Mouse (Mus musculus): ENCODE measurements around the gene Tas2r119. TPM values are rescaled to one million over a fixed set of nuclear protein-coding genes. Genes with fewer than 3 reads are reported as not detected.
"Not testable (repeated sequence)": the region's sequence is repeated elsewhere in the genome, so short reads cannot be mapped to it uniquely, and the experiment has no call there.

The Tas2r119 gene
- polyA plus RNA-seq, 1 experiment from 2014 or later = not detected

DNA sequence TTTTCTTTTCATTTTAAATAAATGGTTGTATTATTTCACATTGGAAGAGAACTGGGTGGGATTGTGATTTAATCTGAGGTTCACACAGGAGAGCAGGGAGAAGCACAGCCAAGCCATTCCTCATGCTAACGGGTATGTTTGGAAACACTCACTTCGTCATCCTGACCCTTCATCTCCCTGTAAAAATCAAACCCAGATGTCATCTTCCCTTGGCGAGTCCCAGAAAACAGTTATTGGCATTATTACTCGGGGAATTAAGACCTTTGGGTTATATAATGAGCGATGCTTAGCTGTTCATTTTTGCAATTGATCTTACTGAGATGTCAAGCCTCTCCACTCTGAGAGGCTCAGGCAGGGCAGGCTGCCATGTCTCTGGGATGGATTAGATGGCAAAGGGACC, 21.5 kb downstream of the Tas2r119 start:
- no peak overlapping the region for H3K27ac ChIP-seq (ENCODE audit: low read depth, low read length)
- no peaks in the 10 kb centered on the region for H3K9me3 ChIP-seq (ENCODE audit: control insufficient read depth, low read length)
- 82% methylated on average over 5 of the region's 5 CpGs for WGBS
- H3K4me3 ChIP-seq (ENCODE audit: low read depth, low read length) = no peak overlapping the region
- no peak overlapping the region for H3K9ac ChIP-seq (ENCODE audit: low read length)
- DNase-seq (ENCODE audit: low spot score, missing footprints) = no peak
- ATAC-seq (ENCODE audit: low FRiP score) = no peak
- H3K4me1 ChIP-seq (ENCODE audit: control insufficient read depth, insufficient read depth, low read length) = no peaks in the 10 kb centered on the region
- no peaks in the 10 kb centered on the region for H3K36me3 ChIP-seq (ENCODE audit: control insufficient read depth, insufficient read depth, low read length)
- no peaks in the 10 kb centered on the region for H3K27me3 ChIP-seq (ENCODE audit: control insufficient read depth, insufficient read depth, low read length)
- no peak overlapping the region for H3K4me2 ChIP-seq

DNA sequence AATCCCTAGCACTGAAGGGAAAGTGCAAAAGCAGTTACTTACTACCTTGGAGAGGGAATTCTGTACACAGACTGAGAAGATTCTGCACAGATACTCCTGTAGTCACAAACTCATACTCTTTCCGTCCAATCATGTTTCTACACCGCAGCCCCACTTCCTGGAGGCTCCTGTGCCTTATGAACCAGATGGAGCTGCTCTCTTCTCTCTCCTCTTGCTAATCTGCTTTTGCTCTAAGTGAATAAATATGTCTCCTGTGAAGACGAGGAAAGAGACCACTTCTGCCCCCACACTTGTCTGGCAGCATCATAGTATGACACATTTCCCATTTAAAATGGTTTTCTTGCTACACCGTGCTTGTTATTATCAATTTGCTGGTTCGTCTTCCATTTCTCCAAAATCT, 26.2 kb downstream of the Tas2r119 start:
- H3K27ac ChIP-seq (ENCODE audit: low read depth, low read length) = no peak overlapping the region
- DNase-seq (ENCODE audit: low spot score, missing footprints) = no peak
- ATAC-seq (ENCODE audit: low FRiP score) = no peak
- no peaks in the 10 kb centered on the region for H3K4me1 ChIP-seq (ENCODE audit: control insufficient read depth, insufficient read depth, low read length)
- WGBS = 89% methylated on average over 5 of the region's 5 CpGs
- H3K27me3 ChIP-seq (ENCODE audit: control insufficient read depth, insufficient read depth, low read length) = no peaks in the 10 kb centered on the region
- H3K9me3 ChIP-seq (ENCODE audit: control insufficient read depth, low read length) = no peaks in the 10 kb centered on the region
- no peak overlapping the region for H3K9ac ChIP-seq (ENCODE audit: low read length)
- H3K4me2 ChIP-seq = no peak overlapping the region
- H3K4me3 ChIP-seq (ENCODE audit: low read depth, low read length) = no peak overlapping the region
- H3K36me3 ChIP-seq (ENCODE audit: control insufficient read depth, insufficient read depth, low read length) = no peaks in the 10 kb centered on the region

- H3K4me3 ChIP-seq (ENCODE audit: low read depth, low read length) = no peak overlapping the region
- no peaks in the 10 kb centered on the region for H3K27me3 ChIP-seq (ENCODE audit: control insufficient read depth, insufficient read depth, low read length)
- no peak overlapping the region for H3K4me2 ChIP-seq
- no peaks in the 10 kb centered on the region for H3K36me3 ChIP-seq (ENCODE audit: control insufficient read depth, insufficient read depth, low read length)
- H3K9me3 ChIP-seq (ENCODE audit: control insufficient read depth, low read length) = no peaks in the 10 kb centered on the region
- ATAC-seq (ENCODE audit: low FRiP score) (no peak), DNase-seq (ENCODE audit: low spot score, missing footprints) (no peak)
- no peak overlapping the region for H3K9ac ChIP-seq (ENCODE audit: low read length)
- 95% methylated on average over 10 of the region's 10 CpGs for WGBS
- no peaks in the 10 kb centered on the region for H3K4me1 ChIP-seq (ENCODE audit: control insufficient read depth, insufficient read depth, low read length)
- no peak overlapping the region for H3K27ac ChIP-seq (ENCODE audit: low read depth, low read length)
Observed at GRCm38 (mm10) chr15:32204908-32205307, 27.8 kb downstream of the Tas2r119 start.

DNA sequence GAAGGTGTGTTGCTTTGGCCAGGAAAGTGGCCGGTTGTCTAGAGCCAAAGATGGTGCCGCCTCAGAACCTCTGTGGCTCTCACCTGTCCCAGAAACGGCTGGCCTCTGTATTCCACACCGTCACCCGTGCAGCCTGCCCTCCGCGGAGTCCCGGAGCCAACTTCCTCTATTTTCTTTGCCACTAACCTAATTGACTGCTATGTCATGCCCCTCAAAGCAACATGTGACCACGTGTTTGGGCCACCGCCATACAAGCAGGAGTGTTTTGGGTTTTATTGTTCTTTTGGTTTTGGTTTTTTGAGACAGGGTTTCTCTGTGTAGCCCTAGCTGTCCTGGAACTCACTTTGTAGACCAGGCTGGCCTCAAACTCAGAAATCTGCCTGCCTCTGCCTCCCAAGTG, 37.6 kb downstream of the Tas2r119 start:
- H3K36me3 ChIP-seq (ENCODE audit: control insufficient read depth, insufficient read depth, low read length); H3K4me3 ChIP-seq (ENCODE audit: low read depth, low read length); H3K9ac ChIP-seq (ENCODE audit: low read length); ATAC-seq (ENCODE audit: low FRiP score); DNase-seq (ENCODE audit: low spot score, missing footprints); H3K9me3 ChIP-seq (ENCODE audit: control insufficient read depth, low read length); H3K4me1 ChIP-seq (ENCODE audit: control insufficient read depth, insufficient read depth, low read length); H3K27ac ChIP-seq (ENCODE audit: low read depth, low read length); H3K27me3 ChIP-seq (ENCODE audit: control insufficient read depth, insufficient read depth, low read length); H3K4me2 ChIP-seq: not testable (repeated sequence)
- 92% methylated on average over 10 of the region's 10 CpGs for WGBS

DNA sequence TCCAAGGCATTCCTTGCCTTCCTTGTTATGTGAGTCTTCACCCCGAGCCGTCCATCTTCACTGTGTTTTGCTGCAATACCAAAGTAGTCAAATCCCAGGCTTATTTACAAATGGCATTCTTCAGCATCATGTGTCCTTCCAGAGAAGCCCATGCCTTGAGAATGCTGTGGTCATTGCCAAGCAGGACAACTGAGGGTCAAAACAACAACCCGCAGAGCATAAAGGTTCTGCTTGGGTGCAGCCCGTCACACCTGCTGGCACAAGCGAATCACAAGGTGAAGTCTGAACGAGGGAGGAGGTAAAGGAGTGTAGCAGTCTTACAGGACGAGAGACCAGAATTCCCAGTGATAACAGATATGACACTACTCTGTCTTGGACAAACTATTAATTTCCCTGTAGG, 45.9 kb downstream of the Tas2r119 start:
- Histone ChIP-seq H3K4me1 (ENCODE audit: control insufficient read depth, insufficient read depth, low read length) (no peaks in the 10 kb centered on the region), H3K4me2 (no peak overlapping the region), H3K27ac (ENCODE audit: low read depth, low read length) (no peak overlapping the region), H3K9me3 (ENCODE audit: control insufficient read depth, low read length) (no peaks in the 10 kb centered on the region), H3K9ac (ENCODE audit: low read length) (no peak overlapping the region), H3K27me3 (ENCODE audit: control insufficient read depth, insufficient read depth, low read length) (no peaks in the 10 kb centered on the region), H3K4me3 (ENCODE audit: low read depth, low read length) (no peak overlapping the region), H3K36me3 (ENCODE audit: control insufficient read depth, insufficient read depth, low read length) (no peaks in the 10 kb centered on the region)
- DNase-seq (ENCODE audit: low spot score, missing footprints) (no peak), ATAC-seq (ENCODE audit: low FRiP score) (no peak)
- WGBS = 86% methylated on average over 7 of the region's 7 CpGs

DNA sequence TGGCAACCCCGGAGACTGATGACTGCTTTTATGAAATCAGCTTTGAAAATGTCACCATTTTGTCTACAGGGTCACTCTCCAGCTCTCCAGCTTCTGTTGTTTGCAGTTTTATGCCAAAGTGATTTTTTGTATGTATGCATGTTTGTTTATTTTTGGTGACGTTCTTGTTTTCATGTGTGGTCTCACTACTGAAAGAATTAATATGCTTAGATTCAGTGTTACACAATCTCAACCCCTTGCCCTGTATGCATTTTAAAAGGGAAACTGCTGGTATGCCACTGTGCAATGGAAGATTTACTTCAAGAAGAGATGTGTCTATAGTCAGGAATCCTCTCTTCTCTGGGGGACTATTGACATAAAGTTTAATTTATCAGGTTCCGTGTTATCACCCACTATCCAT, 48.3 kb downstream of the Tas2r119 start:
- Histone ChIP-seq H3K36me3 (ENCODE audit: control insufficient read depth, insufficient read depth, low read length) (no peaks in the 10 kb centered on the region), H3K27ac (ENCODE audit: low read depth, low read length) (no peak overlapping the region), H3K4me3 (ENCODE audit: low read depth, low read length) (no peak overlapping the region), H3K4me2 (no peak overlapping the region), H3K9me3 (ENCODE audit: control insufficient read depth, low read length) (no peaks in the 10 kb centered on the region), H3K27me3 (ENCODE audit: control insufficient read depth, insufficient read depth, low read length) (no peaks in the 10 kb centered on the region), H3K9ac (ENCODE audit: low read length) (no peak overlapping the region), H3K4me1 (ENCODE audit: control insufficient read depth, insufficient read depth, low read length) (no peaks in the 10 kb centered on the region)
- 89% methylated on average over 3 of the region's 3 CpGs for WGBS
- DNase-seq (ENCODE audit: low spot score, missing footprints) = no peak
- ATAC-seq (ENCODE audit: low FRiP score) = no peak

DNA sequence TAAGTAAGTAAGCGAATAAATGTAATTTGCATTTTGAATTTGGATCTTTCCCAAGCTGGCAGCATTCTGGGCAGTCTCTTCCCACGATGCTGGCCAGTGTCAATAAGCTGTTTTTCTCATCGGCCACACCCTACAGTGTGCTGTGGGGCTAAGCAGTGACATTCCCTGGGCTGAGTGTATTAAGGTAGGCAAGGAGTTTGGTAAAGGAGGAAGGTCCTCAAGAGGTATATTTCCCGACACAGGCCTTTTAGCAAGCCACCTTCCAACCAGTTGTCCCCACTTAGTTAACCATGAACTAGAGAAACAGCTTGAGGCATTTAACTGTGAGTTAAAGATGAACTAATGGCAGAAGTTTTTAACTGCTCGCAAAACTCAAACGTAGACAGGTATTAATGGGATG, 49.3 kb downstream of the Tas2r119 start:
- Histone ChIP-seq H3K4me3 (ENCODE audit: low read depth, low read length) (no peak overlapping the region), H3K36me3 (ENCODE audit: control insufficient read depth, insufficient read depth, low read length) (no peaks in the 10 kb centered on the region), H3K9me3 (ENCODE audit: control insufficient read depth, low read length) (no peaks in the 10 kb centered on the region), H3K4me2 (no peak overlapping the region), H3K27me3 (ENCODE audit: control insufficient read depth, insufficient read depth, low read length) (no peaks in the 10 kb centered on the region), H3K27ac (ENCODE audit: low read depth, low read length) (no peak overlapping the region), H3K4me1 (ENCODE audit: control insufficient read depth, insufficient read depth, low read length) (no peaks in the 10 kb centered on the region), H3K9ac (ENCODE audit: low read length) (no peak overlapping the region)
- WGBS = 93% methylated on average over 6 of the region's 6 CpGs
- DNase-seq (ENCODE audit: low spot score, missing footprints) (no peak), ATAC-seq (ENCODE audit: low FRiP score) (no peak)

- Histone ChIP-seq H3K27me3 (ENCODE audit: control insufficient read depth, insufficient read depth, low read length) (no peaks in the 10 kb centered on the region), H3K9ac (ENCODE audit: low read length) (no peak overlapping the region), H3K36me3 (ENCODE audit: control insufficient read depth, insufficient read depth, low read length) (no peaks in the 10 kb centered on the region), H3K4me2 (no peak overlapping the region), H3K4me1 (ENCODE audit: control insufficient read depth, insufficient read depth, low read length) (no peaks in the 10 kb centered on the region), H3K4me3 (ENCODE audit: low read depth, low read length) (no peak overlapping the region), H3K9me3 (ENCODE audit: control insufficient read depth, low read length) (no peaks in the 10 kb centered on the region), H3K27ac (ENCODE audit: low read depth, low read length) (no peak overlapping the region)
- ATAC-seq (ENCODE audit: low FRiP score) = no peak
- 89% methylated on average over 7 of the region's 7 CpGs for WGBS
- DNase-seq (ENCODE audit: low spot score, missing footprints) = no peak
Observed at GRCm38 (mm10) chr15:32226888-32227395, 49.9 kb downstream of the Tas2r119 start.
